Mouse (Mus musculus) kidney, adult 2 months (tissue): ENCODE results near the gene Nup93. TPM values are rescaled to one million over a fixed set of nuclear protein-coding genes. Genes with fewer than 3 reads are reported as not detected.

Experiments used
- DNase-seq: peaks from one replicate; pipeline ENCODE4 v3.0.0; 2021
- H3K27ac ChIP-seq: fragments of 200-500 bp; 2 replicates; pipeline ENCODE4 v1.5.1; 2012; ENCODE audit warnings: low read depth, low read length, control low read depth, inconsistent platforms; ENCODE audit not compliant: insufficient read depth
- H3K27me3 ChIP-seq: fragments of 200-500 bp; replicated peaks from 2 replicates; pipeline ENCODE4 v1.6.1; 2012; ENCODE audit warnings: mild to moderate bottlenecking, moderate library complexity, low read length, inconsistent platforms; ENCODE audit not compliant: control insufficient read depth, insufficient read depth
- H3K36me3 ChIP-seq: fragments of 200-500 bp; 2 replicates; pipeline ENCODE4 v1.6.1; 2012; ENCODE audit warnings: mild to moderate bottlenecking, moderate library complexity, low read length, inconsistent platforms; ENCODE audit not compliant: control insufficient read depth, insufficient read depth
- H3K4me1 ChIP-seq: fragments of 200-500 bp; 2 replicates; pipeline ENCODE4 v1.6.1; 2011; ENCODE audit warnings: low read length; ENCODE audit not compliant: control insufficient read depth, insufficient read depth
- H3K4me3 ChIP-seq: fragments of 200-500 bp; 2 replicates; pipeline ENCODE4 v1.5.1; 2011; ENCODE audit warnings: mild to moderate bottlenecking, low read depth, low read length, control low read depth; ENCODE audit not compliant: insufficient read depth
- CTCF ChIP-seq: fragments of 200-500 bp; conservative IDR thresholded peaks from 2 replicates; pipeline ENCODE4 v1.5.1; 2011; ENCODE audit warnings: low read depth, mild to moderate bottlenecking, control low read depth, low read length, moderate library complexity, mixed read lengths; ENCODE audit not compliant: insufficient read depth, insufficient read length
- POLR2A ChIP-seq: fragments of 200-500 bp; IDR thresholded peaks from one replicate; pipeline ENCODE4 v1.6.1; 2011; ENCODE audit warnings: low read depth, low read length, control low read depth
- WGBS: fragments of 180-500 bp; shearing (Covaris S2); methylation state at CpG from one replicate; pipeline ENCODE4 v1.1.7; 2018; 5-methylcytosine and 5-hydroxymethylcytosine counted together
- polyA plus RNA-seq: library from polyadenylated mRNA; depleted of rRNA; stranded (reverse); fragments of >200 nt; gene quantifications from 2 replicates; pipeline ENCODE4 v1.2.3, GENCODE M21; 2012

The Nup93 gene
- polyA plus RNA-seq, 1 experiment, result 11.9 TPM

- H3K4me1 ChIP-seq, result no peaks in the 10 kb centered on the region; the same call in 1 of the 2 replicates
- H3K36me3 ChIP-seq, result no peaks in the 10 kb centered on the region
- WGBS, result 55% methylated on average over 7 of the region's 7 CpGs
- TF ChIP-seq CTCF (no peak), POLR2A (no peak)
- peak; percentile 53 for DNase-seq
- H3K27ac ChIP-seq, result no peak overlapping the region
- H3K27me3 ChIP-seq, result no peaks in the 10 kb centered on the region
- H3K4me3 ChIP-seq, result no peak overlapping the region
Measured at GRCm38 (mm10) chr8:94284204-94284603, 69.8 kb downstream of the Nup93 start.

DNA sequence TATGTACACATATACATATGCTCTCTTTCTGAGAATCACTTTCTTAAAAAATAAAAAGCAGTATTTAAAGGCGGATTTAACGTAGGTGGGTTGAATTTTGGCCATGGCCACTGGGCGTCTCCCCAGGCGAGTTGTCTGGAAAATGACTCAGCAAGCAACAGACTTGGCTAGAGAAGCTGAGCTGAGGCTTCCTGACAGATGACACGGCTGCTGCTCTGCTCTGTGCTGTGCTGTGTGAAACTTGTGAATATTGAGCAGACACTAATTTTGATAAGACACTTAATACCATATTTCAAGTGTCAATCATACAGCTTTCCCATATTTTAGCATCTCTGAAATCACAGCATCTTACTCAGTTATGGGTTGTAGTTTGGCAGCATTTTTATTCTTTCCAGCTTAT is 76.2 kb downstream of the Nup93 start:
- Histone ChIP-seq H3K27me3 (no peaks in the 10 kb centered on the region), H3K4me3 (no peak overlapping the region), H3K4me1 (peaks cover 16% of the 10 kb centered on the region), H3K27ac (no peak overlapping the region), H3K36me3 (no peaks in the 10 kb centered on the region)
- DNase-seq, result no peak
- WGBS, result 88% methylated on average over 5 of the region's 5 CpGs
- no peak for TF ChIP-seq POLR2A
- TF ChIP-seq CTCF, result no peak

- H3K4me3 ChIP-seq, result no peak overlapping the region
- peak; percentile 88 for DNase-seq
- WGBS, result 17% methylated on average over 6 of the region's 6 CpGs
- H3K27ac ChIP-seq, result peak overlapping the region; percentile 97
- no peaks in the 10 kb centered on the region for H3K36me3 ChIP-seq
- no peak for TF ChIP-seq POLR2A
- no peaks in the 10 kb centered on the region for H3K27me3 ChIP-seq
- peaks cover 16% of the 10 kb centered on the region for H3K4me1 ChIP-seq
Measured at GRCm38 (mm10) chr8:94292072-94292471, 77.7 kb downstream of the Nup93 start.

DNA sequence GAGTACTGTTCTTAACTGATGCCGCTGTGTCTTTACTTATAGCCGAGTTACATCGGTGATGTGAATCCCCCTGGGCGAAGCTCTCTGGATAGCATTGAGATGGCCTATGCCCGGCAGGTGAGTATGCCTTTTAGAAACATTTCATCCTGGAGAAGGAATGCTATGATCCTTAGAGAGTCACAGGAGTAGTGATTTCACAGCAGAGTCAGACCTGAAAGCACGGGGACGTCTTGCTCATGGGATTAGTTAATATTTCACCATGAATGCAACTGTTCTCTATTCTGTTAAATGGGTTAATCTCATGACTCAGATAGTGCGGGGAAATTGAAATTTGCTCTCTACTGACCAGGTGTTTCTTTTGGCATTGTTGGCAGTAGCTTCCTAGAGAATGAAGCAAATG is 78.3 kb downstream of the Nup93 start:
- peak; percentile 84 for DNase-seq
- TF ChIP-seq POLR2A (no peak), CTCF (no peak)
- H3K4me3 ChIP-seq, result no peak overlapping the region
- 45% methylated on average over 8 of the region's 8 CpGs for WGBS
- peak overlapping the region; percentile 97 for H3K27ac ChIP-seq
- no peaks in the 10 kb centered on the region for H3K36me3 ChIP-seq
- peaks cover 16% of the 10 kb centered on the region for H3K4me1 ChIP-seq
- H3K27me3 ChIP-seq, result no peaks in the 10 kb centered on the region

DNA sequence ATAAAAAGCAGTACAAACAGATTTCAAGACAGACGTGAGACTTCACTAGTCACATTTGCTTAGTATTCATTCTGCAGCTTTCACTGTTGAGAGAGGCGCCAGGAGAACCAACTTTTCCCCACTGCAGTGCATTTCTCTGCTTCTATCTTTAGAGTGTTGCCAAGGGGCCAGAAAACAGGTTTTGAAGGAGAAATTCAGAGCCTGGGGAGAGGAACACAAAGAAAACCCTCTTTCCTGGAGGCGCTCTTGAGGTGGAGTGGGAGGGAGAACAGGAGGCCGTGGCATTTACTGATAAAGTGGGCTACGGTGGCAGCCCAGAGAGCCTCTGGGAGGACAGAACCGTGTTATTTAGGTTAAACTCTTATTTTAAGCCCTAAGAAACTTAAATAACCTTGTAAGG is 81.3 kb downstream of the Nup93 start:
- 82% methylated on average over 6 of the region's 6 CpGs for WGBS
- peaks cover 16% of the 10 kb centered on the region for H3K4me1 ChIP-seq
- no peak overlapping the region for H3K4me3 ChIP-seq
- H3K27me3 ChIP-seq, result no peaks in the 10 kb centered on the region
- TF ChIP-seq POLR2A (no peak), CTCF (no peak)
- DNase-seq, result no peak
- H3K27ac ChIP-seq, result peak overlapping the region; percentile 43; the same call in 1 of the 2 replicates
- no peaks in the 10 kb centered on the region for H3K36me3 ChIP-seq

GRCm38 (mm10) chr8:94296312-94296991 is 82.1 kb downstream of the Nup93 start:
- Histone ChIP-seq H3K4me1 (peaks cover 16% of the 10 kb centered on the region), H3K36me3 (no peaks in the 10 kb centered on the region), H3K27ac (peak overlapping the region; percentile 43; the same call in 1 of the 2 replicates), H3K27me3 (no peaks in the 10 kb centered on the region), H3K4me3 (no peak overlapping the region)
- TF ChIP-seq CTCF (no peak), POLR2A (no peak)
- WGBS, result 65% methylated on average over 9 of the region's 9 CpGs
- DNase-seq, result no peak

DNA sequence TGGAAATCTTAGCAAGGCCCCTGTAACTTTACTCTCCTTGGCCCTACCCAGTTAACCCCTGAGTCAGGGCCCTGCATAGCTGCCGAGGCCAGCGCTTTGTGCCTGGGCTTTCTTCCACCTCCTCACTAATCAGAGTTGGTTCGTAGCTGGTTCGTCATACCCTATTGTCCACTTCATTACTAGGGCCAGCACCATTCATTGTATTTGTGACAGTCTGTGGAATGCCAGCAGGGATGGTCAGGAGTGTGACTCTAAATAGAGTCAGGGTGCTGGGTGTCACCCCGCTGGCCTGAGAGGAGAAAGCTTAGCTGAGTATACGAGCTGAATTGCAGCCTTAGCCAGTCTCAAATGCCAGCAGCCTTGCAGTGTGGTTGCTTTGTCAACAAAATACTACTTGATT is 82.7 kb downstream of the Nup93 start:
- Histone ChIP-seq H3K36me3 (no peaks in the 10 kb centered on the region), H3K27ac (peak overlapping the region; percentile 62; the same call in 1 of the 2 replicates), H3K4me1 (peaks cover 11% of the 10 kb centered on the region), H3K27me3 (no peaks in the 10 kb centered on the region), H3K4me3 (no peak overlapping the region)
- no peak for TF ChIP-seq POLR2A
- no peak for TF ChIP-seq CTCF
- 67% methylated on average over 6 of the region's 6 CpGs for WGBS
- no peak for DNase-seq

GRCm38 (mm10) chr8:94300809-94301208 is 86.4 kb downstream of the Nup93 start:
- TF ChIP-seq POLR2A (no peak), CTCF (no peak)
- H3K36me3 ChIP-seq, result no peaks in the 10 kb centered on the region; the same call in 1 of the 2 replicates

More at GRCm38 (mm10) chr8:94300809-94301208, 86.4 kb downstream of the Nup93 start:
- H3K27me3 ChIP-seq, result no peaks in the 10 kb centered on the region
- H3K4me3 ChIP-seq, result no peak overlapping the region
- no peak overlapping the region for H3K27ac ChIP-seq
- no peaks in the 10 kb centered on the region for H3K4me1 ChIP-seq
- DNase-seq, result no peak
- 51% methylated on average over 4 of the region's 4 CpGs for WGBS
